Mouse (Mus musculus) thymus, adult 18-20 months (tissue): ENCODE results near the gene Gja5.

ENCODE experiments used
- DNase-seq, 2 experiments: peaks; one replicate each; pipeline ENCODE4 v3.0.0; 2022; ENCODE audit warnings: mixed read lengths in 2 of 2

Gja5 gene

DNA sequence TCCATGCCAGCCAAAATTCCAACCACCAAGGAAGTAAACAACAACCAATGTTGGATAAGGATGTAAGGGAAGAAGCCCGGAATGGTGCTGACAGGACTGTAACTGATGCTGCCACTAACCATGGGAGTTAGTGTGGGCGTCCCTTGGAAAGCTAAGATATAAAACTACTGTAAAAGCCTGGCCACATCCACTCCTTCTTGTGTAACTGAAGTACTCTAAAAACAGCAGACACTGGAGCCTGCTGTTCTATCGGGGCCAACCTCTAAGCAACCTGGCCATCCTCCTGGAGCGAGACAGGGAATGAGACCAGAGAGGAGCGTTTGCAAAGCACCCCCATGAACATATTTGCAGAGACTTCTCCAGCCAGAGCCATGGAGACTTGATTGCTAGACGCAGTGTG is 213.0 kb downstream of the Gja5 start:
- DNase-seq, result no peak

DNA sequence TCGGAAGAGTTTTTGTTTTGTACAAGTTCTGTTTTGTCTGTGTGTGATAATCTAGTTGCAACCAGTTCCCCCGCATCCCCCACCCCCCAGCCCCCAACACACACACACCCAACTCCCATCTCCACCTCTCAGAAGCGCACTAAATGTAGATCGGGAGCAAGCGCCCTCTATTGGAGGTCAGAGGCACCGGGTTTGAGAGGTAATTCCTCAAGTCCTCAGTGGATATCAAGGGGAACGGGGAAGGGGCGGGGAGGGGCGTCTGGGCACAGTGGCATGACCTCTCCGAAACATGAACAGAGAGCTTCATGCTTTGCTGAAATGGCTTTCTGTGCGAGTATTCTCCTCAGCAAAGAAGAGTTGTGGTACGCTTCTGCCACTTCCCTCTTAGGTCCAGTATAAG is 213.8 kb downstream of the Gja5 start:
- no peak for DNase-seq

DNA sequence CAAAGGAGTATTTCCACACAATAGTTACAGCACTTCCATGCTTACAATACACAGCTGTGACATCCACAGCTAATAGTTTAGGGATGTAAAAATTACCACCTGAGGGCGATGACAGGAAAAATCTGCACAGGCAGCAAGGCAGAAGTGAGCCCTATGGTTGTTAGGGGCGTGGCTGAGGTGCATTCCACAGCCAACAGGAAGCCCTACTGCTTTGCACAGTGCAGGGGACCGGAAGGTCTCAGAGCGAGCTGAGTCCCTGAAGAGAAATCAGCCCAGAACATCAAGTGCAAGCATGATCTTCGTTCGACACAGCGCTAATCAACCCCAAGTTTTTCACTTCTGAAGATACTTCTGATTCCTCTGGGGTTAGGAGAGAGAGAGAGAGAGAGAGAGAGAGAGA is 219.7 kb downstream of the Gja5 start:
- peak; percentile 39 to 63 for DNase-seq
